Mouse (Mus musculus) lung, embryonic 15.5 days (tissue): Measurements from ENCODE around the gene E130309D02Rik. TPM values are rescaled to one million over a fixed set of nuclear protein-coding genes. Genes with fewer than 3 reads are reported as not detected.
A peak's percentile ranks its signal among the peaks of the same experiment; 100 is the strongest.

Experiments
- ATAC-seq: fragments of 200-750 bp; cut with Nextera tagmentation; 2 replicates; pipeline ENCODE4 v1.8.0; 2017; ENCODE audit warnings: moderate number of reproducible peaks, borderline replicate concordance; ENCODE audit not compliant: low FRiP score, low TSS enrichment; ENCODE audit errors: extremely low read depth
- H3K27ac ChIP-seq: fragments of 300-500 bp; sonication (generic); 2 replicates; pipeline ENCODE4 v1.5.1; 2015; ENCODE audit warnings: moderate library complexity, mild to moderate bottlenecking, inconsistent platforms
- H3K27me3 ChIP-seq: fragments of 300-500 bp; sonication (generic); 2 replicates; pipeline ENCODE4 v1.6.1; 2015; ENCODE audit warnings: inconsistent platforms
- H3K36me3 ChIP-seq: fragments of 300-500 bp; sonication (generic); 2 replicates; pipeline ENCODE4 v1.6.1; 2015; ENCODE audit warnings: inconsistent platforms
- H3K4me1 ChIP-seq: fragments of 300-500 bp; sonication (generic); 2 replicates; pipeline ENCODE4 v1.6.1; 2015; ENCODE audit warnings: inconsistent platforms
- H3K4me2 ChIP-seq: fragments of 300-500 bp; sonication (generic); 2 replicates; pipeline ENCODE4 v1.6.1; 2015; ENCODE audit warnings: inconsistent platforms, mild to moderate bottlenecking, moderate library complexity
- H3K4me3 ChIP-seq: fragments of 300-500 bp; sonication (generic); 2 replicates; pipeline ENCODE4 v1.5.1; 2015; ENCODE audit warnings: mild to moderate bottlenecking, inconsistent platforms
- H3K9ac ChIP-seq: fragments of 300-500 bp; sonication (generic); 2 replicates; pipeline ENCODE4 v1.6.1; 2015; ENCODE audit warnings: inconsistent platforms
- H3K9me3 ChIP-seq: fragments of 300-500 bp; sonication (generic); 2 replicates; pipeline ENCODE4 v1.6.1; 2016; ENCODE audit warnings: inconsistent platforms
- WGBS: fragments of 180-500 bp; shearing (Covaris S2); methylation state at CpG from one replicate; pipeline ENCODE4 v1.1.7; 2015; 5-methylcytosine and 5-hydroxymethylcytosine counted together
- polyA plus RNA-seq: library from polyadenylated mRNA; unstranded; fragments of >200 nt; fragmentation: Nextera tagmentation; extraction: Ambion mirVana; gene quantifications from 2 replicates; pipeline ENCODE4 v1.2.1, GENCODE M21; 2015

E130309D02Rik gene
- polyA plus RNA-seq, 1 experiment from 2014 or later: 38.4 TPM

- H3K9me3 ChIP-seq: no peaks in the 10 kb centered on the region
- no peak overlapping the region for H3K4me3 ChIP-seq
- WGBS: 67% methylated on average over 7 of the region's 7 CpGs
- H3K36me3 ChIP-seq: no peaks in the 10 kb centered on the region
- H3K4me2 ChIP-seq: no peak overlapping the region
- no peak for ATAC-seq
- H3K27me3 ChIP-seq: 0 out of 2 replicates have a peak, but pooled peaks cover 4% of the 10 kb centered on the region
- no peak overlapping the region for H3K27ac ChIP-seq
- no peak overlapping the region for H3K9ac ChIP-seq
- H3K4me1 ChIP-seq: peaks cover 2% of the 10 kb centered on the region; the same call in 1 of the 2 replicates
These were observed 19.9 kb upstream of the E130309D02Rik start for GRCm38 (mm10) chr5:143335089-143335460.

GRCm38 (mm10) chr5:143334418-143335088 is 19.4 kb upstream of the E130309D02Rik start:
- Histone ChIP-seq H3K4me3 (no peak overlapping the region), H3K27ac (no peak overlapping the region), H3K4me2 (no peak overlapping the region), H3K4me1 (peaks cover 7% of the 10 kb centered on the region; the same call in 1 of the 2 replicates), H3K36me3 (no peaks in the 10 kb centered on the region), H3K9ac (no peak overlapping the region), H3K27me3 (0 out of 2 replicates have a peak, but pooled peaks cover 4% of the 10 kb centered on the region), H3K9me3 (no peaks in the 10 kb centered on the region)
- no peak for ATAC-seq
- 67% methylated on average over 14 of the region's 14 CpGs for WGBS

- H3K4me1 ChIP-seq: peaks cover 8% of the 10 kb centered on the region; the same call in 1 of the 2 replicates
- WGBS: 10% methylated on average over 5 of the region's 5 CpGs
- no peak overlapping the region for H3K27ac ChIP-seq
- no peak overlapping the region for H3K9ac ChIP-seq
- H3K4me2 ChIP-seq: no peak overlapping the region
- no peak for ATAC-seq
- no peaks in the 10 kb centered on the region for H3K9me3 ChIP-seq
- no peaks in the 10 kb centered on the region for H3K36me3 ChIP-seq
- H3K4me3 ChIP-seq: no peak overlapping the region
- H3K27me3 ChIP-seq: 0 out of 2 replicates have a peak, but pooled peaks cover 4% of the 10 kb centered on the region
These were observed 18.7 kb upstream of the E130309D02Rik start for GRCm38 (mm10) chr5:143333872-143334271.

- Histone ChIP-seq H3K4me3 (peak within 1 kb of the TSS; percentile 63), H3K27ac (peak within 1 kb of the TSS; percentile 69), H3K27me3 (no peaks in the 10 kb centered on the region), H3K4me1 (peaks cover 16% of the 10 kb centered on the region), H3K9me3 (no peaks in the 10 kb centered on the region), H3K36me3 (peaks cover 31% of the 10 kb centered on the region), H3K9ac (peak within 1 kb of the TSS; percentile 71), H3K4me2 (peak within 1 kb of the TSS; percentile 86)
- ATAC-seq: peak; percentile 71; the same call in 1 of the 2 replicates
- under 1% methylated on average over 57 of the region's 57 CpGs for WGBS
These were observed 13.7 kb upstream of the E130309D02Rik start, which contains the start of gene Zdhhc4 for GRCm38 (mm10) chr5:143328690-143329495. TSS of gene Zdhhc4 (minus strand) at chr5:143329256.

- Histone ChIP-seq H3K4me1 (peaks cover 25% of the 10 kb centered on the region), H3K27ac (no peak overlapping the region), H3K36me3 (peaks cover 58% of the 10 kb centered on the region), H3K4me2 (no peak overlapping the region), H3K9ac (no peak overlapping the region), H3K9me3 (no peaks in the 10 kb centered on the region), H3K4me3 (no peak overlapping the region), H3K27me3 (no peaks in the 10 kb centered on the region)
- 84% methylated on average over 8 of the region's 8 CpGs for WGBS
- no peak for ATAC-seq
These were observed 2.1 kb upstream of the E130309D02Rik start for GRCm38 (mm10) chr5:143317288-143317610.

- WGBS: 87% methylated on average over 5 of the region's 5 CpGs
- ATAC-seq: no peak
- peaks cover 58% of the 10 kb centered on the region for H3K36me3 ChIP-seq
- no peak overlapping the region for H3K27ac ChIP-seq
- H3K4me3 ChIP-seq: no peak overlapping the region
- peaks cover 25% of the 10 kb centered on the region for H3K4me1 ChIP-seq
- H3K27me3 ChIP-seq: no peaks in the 10 kb centered on the region
- H3K9ac ChIP-seq: no peak overlapping the region
- H3K4me2 ChIP-seq: no peak overlapping the region
- H3K9me3 ChIP-seq: no peaks in the 10 kb centered on the region
These were observed 1.6 kb upstream of the E130309D02Rik start for GRCm38 (mm10) chr5:143316605-143317287.

- Histone ChIP-seq H3K4me2 (peak overlapping the region; percentile 51), H3K27ac (no peak overlapping the region; the same call in 1 of the 2 replicates), H3K27me3 (no peaks in the 10 kb centered on the region), H3K4me3 (peak overlapping the region; percentile 82), H3K36me3 (peaks cover 61% of the 10 kb centered on the region), H3K9me3 (no peaks in the 10 kb centered on the region), H3K4me1 (peaks cover 25% of the 10 kb centered on the region), H3K9ac (no peak overlapping the region)
- 12% methylated on average over 8 of the region's 8 CpGs for WGBS
- no peak for ATAC-seq
These were observed 341 bp upstream of the E130309D02Rik start for GRCm38 (mm10) chr5:143315514-143315888.

- peaks cover 62% of the 10 kb centered on the region for H3K36me3 ChIP-seq
- peak overlapping the region; percentile 82 for H3K4me3 ChIP-seq
- WGBS: 2% methylated on average over 16 of the region's 16 CpGs
- H3K4me1 ChIP-seq: peaks cover 25% of the 10 kb centered on the region
- peak overlapping the region; percentile 83 for H3K4me2 ChIP-seq
- no peaks in the 10 kb centered on the region for H3K27me3 ChIP-seq
- H3K27ac ChIP-seq: peak overlapping the region; percentile 92
- H3K9me3 ChIP-seq: no peaks in the 10 kb centered on the region
- no peak for ATAC-seq
- peak overlapping the region; percentile 87 for H3K9ac ChIP-seq
These were observed 904 bp downstream of the E130309D02Rik start for GRCm38 (mm10) chr5:143314183-143314729.

GRCm38 (mm10) chr5:143311886-143312285 is 3.3 kb downstream of the E130309D02Rik start:
- WGBS: 56% methylated on average over 8 of the region's 8 CpGs
- Histone ChIP-seq H3K9me3 (no peaks in the 10 kb centered on the region), H3K27me3 (no peaks in the 10 kb centered on the region), H3K4me3 (no peak overlapping the region), H3K4me1 (peaks cover 30% of the 10 kb centered on the region), H3K9ac (no peak overlapping the region), H3K4me2 (no peak overlapping the region), H3K36me3 (peaks cover 66% of the 10 kb centered on the region), H3K27ac (no peak overlapping the region)
- no peak for ATAC-seq

- Histone ChIP-seq H3K36me3 (peaks cover 79% of the 10 kb centered on the region), H3K4me3 (no peak overlapping the region), H3K9ac (no peak overlapping the region), H3K9me3 (no peaks in the 10 kb centered on the region), H3K27me3 (no peaks in the 10 kb centered on the region), H3K4me1 (peaks cover 22% of the 10 kb centered on the region), H3K4me2 (no peak overlapping the region), H3K27ac (no peak overlapping the region)
- 96% methylated on average over 7 of the region's 7 CpGs for WGBS
- no peak for ATAC-seq
These were observed 5.2 kb downstream of the E130309D02Rik start for GRCm38 (mm10) chr5:143309916-143310315.

GRCm38 (mm10) chr5:143308825-143309224 is 6.3 kb downstream of the E130309D02Rik start:
- peaks cover 87% of the 10 kb centered on the region for H3K36me3 ChIP-seq
- no peaks in the 10 kb centered on the region for H3K27me3 ChIP-seq
- no peak overlapping the region for H3K27ac ChIP-seq
- 69% methylated on average over 5 of the region's 5 CpGs for WGBS
- H3K4me1 ChIP-seq: peaks cover 17% of the 10 kb centered on the region
- no peak for ATAC-seq
- no peaks in the 10 kb centered on the region for H3K9me3 ChIP-seq
- H3K9ac ChIP-seq: no peak overlapping the region
- no peak overlapping the region for H3K4me3 ChIP-seq
- H3K4me2 ChIP-seq: no peak overlapping the region
